Mouse (Mus musculus): ENCODE results near the gene Ndufb11.

The Ndufb11 gene

DNA sequence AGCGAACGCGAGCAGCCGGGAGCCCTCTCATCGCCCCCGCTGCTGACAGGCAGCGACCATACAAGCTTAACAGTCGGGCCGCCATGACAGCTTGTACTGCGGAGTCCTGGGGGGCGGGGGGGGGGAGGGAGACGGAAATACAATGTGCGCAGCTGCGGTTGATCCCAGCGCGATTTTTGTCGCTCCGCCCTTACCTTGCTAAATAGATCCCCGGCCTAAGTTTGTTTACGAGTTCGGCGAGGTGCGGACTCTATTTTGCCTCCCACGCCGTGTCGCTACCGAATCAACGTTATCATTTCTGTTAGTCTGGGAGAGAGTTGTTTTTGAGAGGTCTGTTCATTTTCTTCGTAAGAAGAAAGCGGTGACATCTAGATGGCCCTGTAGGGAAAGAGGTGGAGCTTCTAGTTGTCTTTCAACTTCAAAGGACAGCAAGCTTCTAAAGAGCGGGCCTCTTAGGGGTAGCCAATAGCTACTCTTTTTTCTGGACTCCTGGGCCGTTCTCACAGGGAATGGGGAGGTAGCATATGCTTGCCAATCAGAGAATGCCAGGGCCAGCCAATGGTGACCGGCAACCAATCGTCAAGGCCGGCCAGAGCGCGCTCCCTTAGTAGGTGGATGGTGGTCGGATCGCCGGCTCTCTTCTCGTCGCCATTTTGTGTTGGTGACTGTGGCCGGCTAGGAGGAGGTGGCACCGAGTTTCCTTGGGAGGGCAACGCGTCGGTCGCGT is at the start of gene Ndufb11, which contains the start of gene Rbm10:
Gene Ndufb11, minus strand, starts transcription at position 444 of the 727 bp plus-strand sequence.
Gene Rbm10, plus strand, starts transcription at position 328 of the 727 bp plus-strand sequence.
- DNase-seq (ENCODE audit: low spot score), result peak; percentile 85

DNA sequence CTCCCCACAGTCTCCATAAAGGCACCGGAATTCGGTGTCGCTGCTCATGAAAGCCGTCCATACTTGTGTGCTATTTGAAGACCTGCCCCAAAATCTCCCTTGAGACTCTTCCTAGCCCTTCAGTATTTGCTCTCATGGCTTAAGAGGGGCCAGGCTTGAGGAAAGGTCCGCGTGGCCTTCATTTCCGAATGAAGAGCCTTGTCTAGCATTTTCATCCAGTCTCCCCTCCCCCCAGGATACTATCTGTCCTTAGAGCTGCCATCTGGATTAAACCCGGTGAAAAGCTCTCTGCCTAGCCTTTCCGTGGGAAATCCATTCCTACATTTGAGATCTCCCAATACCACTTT is 46.0 kb upstream of the Ndufb11 start:
- DNase-seq (ENCODE audit: low spot score), result no peak

DNA sequence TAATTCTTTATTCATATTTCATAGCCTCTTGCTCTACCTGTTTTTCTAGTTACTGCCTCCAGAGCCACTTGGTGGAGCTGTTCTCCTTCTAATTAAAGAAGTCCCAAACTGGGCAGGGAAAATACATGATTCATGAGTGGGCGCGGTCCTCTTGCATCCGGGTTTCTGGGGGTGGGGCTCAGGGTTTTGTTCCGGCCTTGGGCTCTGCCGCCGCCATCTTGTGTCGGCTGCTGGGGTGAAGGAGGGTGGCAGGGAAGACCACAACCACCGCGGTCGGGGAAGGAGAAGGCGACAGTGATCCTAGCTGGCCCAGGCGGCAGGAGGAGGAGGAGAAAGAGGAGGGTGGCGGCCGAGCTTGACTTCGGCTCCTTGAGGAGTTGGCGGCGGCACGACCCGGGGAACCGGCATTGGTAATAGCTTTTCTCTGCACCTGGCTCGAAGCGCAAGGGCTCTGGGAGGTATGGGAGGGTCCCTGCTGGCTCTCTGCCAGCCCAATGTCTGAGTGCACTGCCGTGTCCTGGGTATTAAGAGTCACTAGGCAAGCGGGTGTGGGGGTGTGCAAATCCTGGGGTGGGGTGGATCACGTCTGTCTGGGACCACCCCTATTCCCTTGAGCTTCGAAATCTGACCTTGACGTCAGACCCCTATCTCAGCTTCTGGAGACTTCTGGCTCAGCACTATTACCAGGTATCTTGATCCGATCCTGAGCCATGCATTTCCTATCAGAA is 45.5 kb upstream of the Ndufb11 start:
- peak; percentile 85 for DNase-seq (ENCODE audit: low spot score)

DNA sequence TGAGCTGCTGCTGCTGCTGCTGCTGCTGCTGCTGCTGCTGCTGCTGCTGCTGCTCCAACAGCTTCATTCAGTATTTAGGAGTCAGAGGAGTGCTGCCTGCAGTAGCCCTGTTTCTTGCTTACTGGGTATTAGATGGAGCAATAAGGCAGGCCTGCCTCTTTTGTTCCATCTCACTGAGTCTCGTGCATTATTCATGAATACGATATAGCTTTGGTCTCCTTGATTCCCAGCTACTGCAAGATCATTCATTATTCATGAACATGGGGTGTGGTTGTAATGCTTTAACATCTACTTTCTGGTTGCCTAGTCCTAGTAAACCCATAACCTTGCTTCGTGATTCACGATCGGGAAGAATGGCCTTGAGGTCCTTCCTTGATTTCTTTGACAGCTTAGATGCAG is 44.9 kb upstream of the Ndufb11 start:
- no peak for DNase-seq (ENCODE audit: low spot score)

GRCm38 (mm10) chrX:20658891-20659406 is 41.5 kb upstream of the Ndufb11 start:
- no peak for DNase-seq (ENCODE audit: low spot score)

DNA sequence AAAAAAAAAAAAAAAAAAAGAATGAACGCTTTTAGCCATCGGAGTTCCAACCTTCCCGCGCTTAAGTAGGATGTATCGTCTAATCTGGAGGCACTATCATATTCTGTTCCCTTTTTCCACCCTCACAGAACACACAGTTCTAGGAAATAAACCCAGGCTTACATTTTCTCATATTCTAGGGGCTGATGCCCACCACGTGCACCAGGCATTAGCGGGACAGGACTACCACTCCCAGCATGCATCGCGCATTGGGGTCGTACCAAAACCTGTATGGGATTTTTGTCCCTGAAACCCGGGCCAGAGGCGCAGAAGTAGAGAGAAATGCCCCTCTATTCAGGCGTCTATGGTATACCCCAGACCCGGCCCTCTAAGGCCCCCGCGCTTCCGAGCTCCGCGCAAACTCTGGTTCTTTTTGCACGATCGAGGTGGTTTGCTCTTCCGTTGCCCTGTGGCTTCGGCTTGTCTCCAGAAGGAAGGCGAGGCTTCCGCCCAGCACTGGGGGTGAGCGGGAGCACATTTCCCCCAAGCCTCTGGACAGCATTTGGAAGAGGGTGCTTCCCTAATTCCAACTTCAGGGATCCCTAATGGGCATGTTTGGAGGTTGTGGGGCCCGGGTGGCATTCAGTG is 40.7 kb upstream of the Ndufb11 start, which contains the start of gene Uba1:
Gene Uba1, plus strand, starts transcription at position 301 of the 627 bp plus-strand sequence.
- DNase-seq (ENCODE audit: low spot score), result peak; percentile 80

DNA sequence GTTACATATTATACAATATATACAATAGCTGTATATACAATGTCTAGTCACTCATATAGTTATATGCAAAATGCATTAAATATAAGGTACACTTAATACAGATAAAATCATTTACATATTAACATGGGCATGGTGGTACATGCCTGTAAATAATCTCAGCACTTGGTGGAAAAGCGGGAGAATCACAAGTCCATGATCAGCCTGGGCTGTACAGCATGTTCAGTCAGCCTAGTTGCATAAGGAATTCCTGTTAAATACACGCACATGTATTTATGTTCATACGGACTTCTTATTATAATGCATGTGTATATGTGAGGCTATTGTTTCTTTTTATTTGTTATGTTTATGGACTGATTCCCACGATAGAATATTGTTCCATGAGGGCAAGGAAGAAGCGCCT is 40.2 kb upstream of the Ndufb11 start:
- DNase-seq (ENCODE audit: low spot score), result no peak

- no peak for DNase-seq (ENCODE audit: low spot score)
These were observed 27.4 kb upstream of the Ndufb11 start for GRCm38 (mm10) chrX:20644780-20645179.

DNA sequence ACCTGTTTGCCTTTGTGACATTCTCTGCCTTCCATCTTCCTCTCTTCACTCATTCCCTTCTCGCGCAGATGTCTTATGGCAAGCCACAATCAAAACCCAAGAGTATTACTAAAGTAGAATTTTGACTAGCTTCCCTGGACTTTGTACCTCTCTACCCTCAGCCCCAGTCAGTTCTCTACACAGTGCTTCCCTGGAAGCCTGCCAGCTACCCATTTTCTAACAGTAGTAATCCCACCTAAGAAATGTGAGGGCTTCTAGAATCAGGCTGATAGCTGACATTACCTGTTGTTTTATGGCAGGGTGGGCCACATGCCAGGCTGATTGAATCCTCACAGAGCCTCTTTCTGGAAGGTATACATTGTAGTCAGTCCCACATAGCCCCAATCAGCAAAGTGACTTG is 20.7 kb upstream of the Ndufb11 start:
- DNase-seq (ENCODE audit: low spot score), result peak; percentile 11

DNA sequence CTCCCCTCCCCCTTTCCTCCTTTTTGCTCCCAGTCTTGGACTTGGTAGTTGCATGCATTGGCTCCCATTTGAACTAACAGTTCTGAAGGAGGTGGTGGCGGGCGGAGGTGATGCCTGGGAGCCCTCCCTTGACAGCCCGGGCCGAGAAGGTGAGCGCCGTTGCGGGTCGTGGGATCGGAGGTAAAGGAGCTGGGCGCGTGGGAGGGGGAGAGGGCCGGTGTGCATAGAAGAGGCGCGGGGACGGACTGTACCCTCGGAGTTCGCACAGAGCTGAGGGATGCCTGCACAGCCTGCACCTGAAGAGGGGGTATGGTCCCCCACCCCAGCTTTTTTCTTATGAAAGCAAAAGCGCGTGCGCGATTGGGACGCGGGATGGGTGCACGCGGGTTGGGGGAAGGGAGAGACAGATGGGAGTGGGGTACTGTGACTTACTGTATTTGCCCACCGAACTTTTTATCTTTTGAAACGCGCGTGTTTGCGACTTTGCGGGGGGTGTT is 532 bp upstream of the Ndufb11 start:
- no peak for DNase-seq (ENCODE audit: low spot score)

GRCm38 (mm10) chrX:20616861-20617175 is 601 bp downstream of the Ndufb11 start:
- DNase-seq (ENCODE audit: low spot score), result no peak

GRCm38 (mm10) chrX:20608500-20608899 is 8.9 kb downstream of the Ndufb11 start:
- DNase-seq (ENCODE audit: low spot score), result no peak

DNA sequence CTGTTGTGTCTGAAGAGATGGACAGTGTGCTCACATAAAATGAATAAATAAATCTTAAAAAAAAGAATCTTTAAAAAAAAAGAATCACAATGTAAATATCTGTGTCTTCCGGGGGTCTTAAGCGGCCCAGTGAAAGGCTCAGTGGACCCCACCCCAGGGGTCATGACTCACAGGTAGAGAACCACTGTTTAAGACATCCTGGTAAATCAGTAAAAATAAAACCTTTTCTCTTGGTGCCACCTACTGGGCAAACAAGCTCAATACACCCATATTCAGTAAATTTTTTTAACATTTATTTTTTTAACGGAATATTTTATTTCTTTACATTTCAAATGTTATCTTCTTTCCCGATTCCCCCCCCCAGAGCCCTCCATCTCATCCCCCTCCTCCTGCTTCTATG is 29.5 kb downstream of the Ndufb11 start:
- no peak for DNase-seq (ENCODE audit: low spot score)

GRCm38 (mm10) chrX:20573927-20574326 is 43.5 kb downstream of the Ndufb11 start:
- DNase-seq (ENCODE audit: low spot score), result no peak

- DNase-seq (ENCODE audit: low spot score), result no peak
These were observed 44.7 kb downstream of the Ndufb11 start for GRCm38 (mm10) chrX:20572683-20573082.

GRCm38 (mm10) chrX:20571024-20571423 is 46.4 kb downstream of the Ndufb11 start:
- DNase-seq (ENCODE audit: low spot score), result peak; percentile 80

Data from yolk sac, embryonic 10.5 days (tissue).